8 mouse cellular contexts compared by ENCODE assay signal in the genomic region with DNA sequence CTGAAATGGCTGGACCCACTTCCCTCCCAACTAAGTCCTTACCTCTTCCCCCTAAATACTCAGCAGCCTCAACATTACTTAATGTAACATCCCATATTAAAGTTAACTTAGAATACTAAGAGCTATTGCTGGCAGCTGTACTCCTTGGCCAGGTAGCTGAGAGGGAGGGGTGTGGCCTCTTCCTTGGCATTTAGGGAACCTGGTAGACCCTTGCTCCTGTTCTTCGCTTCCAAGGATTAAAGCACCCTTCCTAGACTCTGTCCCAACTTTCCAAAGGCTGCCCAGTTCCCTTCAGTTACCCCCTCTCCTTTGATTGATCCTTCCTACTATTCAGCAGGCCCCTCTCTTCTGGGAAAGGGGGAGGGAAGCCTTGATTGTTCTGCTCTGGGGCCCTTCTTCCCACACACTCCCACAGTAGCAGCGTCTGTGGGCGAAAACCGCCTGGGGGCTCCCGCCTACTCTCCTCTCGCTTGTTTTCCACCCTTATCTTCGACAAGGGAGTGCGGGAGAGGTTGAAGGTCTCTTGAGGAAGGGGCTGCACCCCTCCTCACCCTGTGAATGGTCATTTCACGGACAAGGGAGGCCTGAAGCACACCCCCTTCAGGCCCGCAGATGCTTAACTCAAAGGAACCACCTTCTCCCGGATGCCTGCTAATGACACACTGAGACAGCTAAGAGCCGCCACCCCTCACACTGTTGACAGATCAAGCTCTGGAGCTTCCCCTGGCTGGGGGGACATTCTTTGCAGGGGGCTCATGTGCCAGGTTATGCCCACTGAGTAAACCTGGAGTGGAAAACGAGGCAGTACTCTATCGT. TPM values are rescaled to one million over a fixed set of nuclear protein-coding genes. Genes with fewer than 3 reads are reported as not detected.
DNase-seq lines count a peak whose midpoint lies in the region; ATAC-seq and TF ChIP-seq lines count a peak whose summit lies in the region.

No protein-coding gene starts in this region.

- in situ Hi-C loops in ES-E14 (cut with MboI; ENCODE audit: low sequenced_read_pairs in 2 of 2, unreplicated experiment in 2 of 2) = no loop called here

- peak overlapping the region; percentile 78 for H3K4me3 ChIP-seq in heart, embryonic 10.5 days
- peak overlapping the region; percentile 53 to 79 for H3K4me3 ChIP-seq in ES-E14 (ENCODE audit: insufficient read depth in 1 of 2, low read depth in 1 of 2, low read length in 2 of 2, poor library complexity in 1 of 2, severe bottlenecking in 1 of 2)
- H3K4me3 ChIP-seq in embryonic facial prominence, embryonic 13.5 days = peak overlapping the region; percentile 87
- H3K4me3 ChIP-seq in intestine, embryonic 14.5 days (ENCODE audit: low read depth, low read length) = peak overlapping the region; percentile 66
- peak overlapping the region; percentile 75 for H3K4me3 ChIP-seq in midbrain, embryonic 10.5 days

- H3K27me3 ChIP-seq in heart, embryonic 10.5 days (ENCODE audit: insufficient read depth, poor library complexity, severe bottlenecking) = peaks cover 39% of the 10 kb centered on the region
- no peaks in the 10 kb centered on the region for H3K27me3 ChIP-seq in embryonic facial prominence, embryonic 13.5 days
- peaks cover 4% of the 10 kb centered on the region; the same call in 1 of the 2 replicates for H3K27me3 ChIP-seq in intestine, embryonic 14.5 days (replicated peaks; ENCODE audit: control insufficient read depth, insufficient read depth, low read length)
- peaks cover 93% of the 10 kb centered on the region for H3K27me3 ChIP-seq in midbrain, embryonic 10.5 days (ENCODE audit: low read depth, poor library complexity, severe bottlenecking)

- peaks cover 30% of the 10 kb centered on the region for H3K36me3 ChIP-seq in heart, embryonic 10.5 days
- H3K36me3 ChIP-seq in ES-E14 (ENCODE audit: control insufficient read depth, insufficient read depth, low read length, poor library complexity, severe bottlenecking) = peaks cover 7% of the 10 kb centered on the region; the same call in 1 of the 2 replicates
- peaks cover 41% of the 10 kb centered on the region for H3K36me3 ChIP-seq in embryonic facial prominence, embryonic 13.5 days
- peaks cover 17% of the 10 kb centered on the region; the same call in 1 of the 2 replicates for H3K36me3 ChIP-seq in intestine, embryonic 14.5 days (ENCODE audit: control insufficient read depth, insufficient read depth, low read length)
- no peaks in the 10 kb centered on the region for H3K36me3 ChIP-seq in midbrain, embryonic 10.5 days

- ATAC-seq in embryonic facial prominence, embryonic 13.5 days (ENCODE audit: insufficient number of reproducible peaks, insufficient read depth, low FRiP score, low TSS enrichment, low read depth) = no peak
- ATAC-seq in intestine, embryonic 14.5 days (replicated peaks; ENCODE audit: low FRiP score, low TSS enrichment, low read depth) = no peak

- DNase-seq in heart, embryonic 10.5 days (ENCODE audit: low spot score) = no peak
- no peak for DNase-seq in heart, postnatal 4 days
- DNase-seq in ES-E14 (ENCODE audit: low read depth, low spot score) = no peak
- peak; percentile 73 for DNase-seq in intestine, embryonic 14.5 days (ENCODE audit: low spot score)
- DNase-seq in midbrain, embryonic 10.5 days (ENCODE audit: low spot score) = peak; percentile 44
- DNase-seq in urinary bladder, postnatal 25 days (ENCODE audit: low spot score) = no peak
- DNase-seq in adrenal gland, postnatal 25 days = no peak

- peaks cover 92% of the 10 kb centered on the region for H3K4me1 ChIP-seq in heart, embryonic 10.5 days
- H3K4me1 ChIP-seq in ES-E14 (ENCODE audit: control insufficient read depth in 2 of 2, insufficient read depth in 2 of 2, low read length in 2 of 2, poor library complexity in 1 of 2) = peaks cover 0 to 34% of the 10 kb centered on the region in 2 experiments; a peak in 2 of 4 replicates
- peaks cover 66% of the 10 kb centered on the region for H3K4me1 ChIP-seq in embryonic facial prominence, embryonic 13.5 days
- peaks cover 74% of the 10 kb centered on the region for H3K4me1 ChIP-seq in intestine, embryonic 14.5 days (replicated peaks; ENCODE audit: control insufficient read depth, insufficient read depth, low read length)
- H3K4me1 ChIP-seq in midbrain, embryonic 10.5 days = peaks cover 75% of the 10 kb centered on the region

- peak overlapping the region; percentile 90 for H3K4me2 ChIP-seq in embryonic facial prominence, embryonic 13.5 days
- peak overlapping the region; percentile 85 for H3K4me2 ChIP-seq in intestine, embryonic 14.5 days (ENCODE audit: low read length)

- peak overlapping the region; percentile 63; the same call in 1 of the 2 replicates for H3K9ac ChIP-seq in ES-E14 (ENCODE audit: insufficient read depth, low read depth, low read length, poor library complexity, severe bottlenecking)
- peak overlapping the region; percentile 94 for H3K9ac ChIP-seq in embryonic facial prominence, embryonic 13.5 days
- peak overlapping the region; percentile 54 for H3K9ac ChIP-seq in intestine, embryonic 14.5 days (ENCODE audit: low read length)

- H3K9me3 ChIP-seq in heart, embryonic 10.5 days = no peaks in the 10 kb centered on the region
- H3K9me3 ChIP-seq in ES-E14 (ENCODE audit: control insufficient read depth, insufficient read depth, low read depth, low read length) = no peaks in the 10 kb centered on the region
- H3K9me3 ChIP-seq in embryonic facial prominence, embryonic 13.5 days = no peaks in the 10 kb centered on the region
- H3K9me3 ChIP-seq in intestine, embryonic 14.5 days (ENCODE audit: control insufficient read depth, low read length) = no peaks in the 10 kb centered on the region
- no peaks in the 10 kb centered on the region for H3K9me3 ChIP-seq in midbrain, embryonic 10.5 days (replicated peaks)

- peak overlapping the region; percentile 96 for H3K27ac ChIP-seq in heart, embryonic 10.5 days
- H3K27ac ChIP-seq in ES-E14 (ENCODE audit: insufficient read depth, low read depth, low read length, poor library complexity, severe bottlenecking) = no peak overlapping the region
- H3K27ac ChIP-seq in embryonic facial prominence, embryonic 13.5 days = peak overlapping the region; percentile 100
- peak overlapping the region; percentile 93 for H3K27ac ChIP-seq in intestine, embryonic 14.5 days (ENCODE audit: low read depth)
- peak overlapping the region; percentile 82; the same call in 1 of the 2 replicates for H3K27ac ChIP-seq in midbrain, embryonic 10.5 days (replicated peaks)

- 4% methylated on average over 14 of the region's 14 CpGs for WGBS in heart, embryonic 10.5 days
- 3% methylated on average over 14 of the region's 14 CpGs for WGBS in embryonic facial prominence, embryonic 13.5 days
- WGBS in intestine, embryonic 14.5 days = 8% methylated on average over 14 of the region's 14 CpGs
- 3% methylated on average over 14 of the region's 14 CpGs for WGBS in midbrain, embryonic 10.5 days

TF ChIP-seq in ES-E14, 5 proteins besides CTCF, POLR2A, EP300 and RAD21 (continues in another document):
- no peak for TF ChIP-seq ZNF384 (IDR thresholded peaks at IDR 0.05; ENCODE audit: low read depth, low read length)
- no peak for TF ChIP-seq HCFC1 (IDR thresholded peaks at IDR 0.05; ENCODE audit: borderline replicate concordance, insufficient read depth, low read length)

RNA-seq across cellular contexts. Expression of a gene that starts 1.1 kb away (rescaled TPM):
- polyA plus RNA-seq in heart, embryonic 10.5 days (2016; fragmentation: Nextera tagmentation; extraction: Ambion mirVana) = 7.7 and 8.8 TPM in 2 replicates
- 1 to 10 TPM; 8.9 TPM for total RNA-seq in heart, postnatal 4 days (2021)
- 23.6 and 35.6 TPM in 2 replicates for total RNA-seq in ES-E14 (2012; rRNA removed)
- polyA plus RNA-seq in embryonic facial prominence, embryonic 13.5 days (2015; fragmentation: Nextera tagmentation; extraction: Ambion mirVana) = 9.1 and 10.6 TPM in 2 replicates
- polyA plus RNA-seq in intestine, embryonic 14.5 days (2014; fragmentation: Nextera tagmentation; extraction: Ambion mirVana) = 8.8 and 8.9 TPM in 2 replicates
- 9.0 TPM in 2 replicates for polyA plus RNA-seq in midbrain, embryonic 10.5 days (2016; fragmentation: Nextera tagmentation; extraction: Ambion mirVana)
- 9.6 and 13.7 TPM in 2 replicates for total RNA-seq in adrenal gland, postnatal 25 days (2021)

RNA-seq across cellular contexts. Expression of a gene that starts 2.8 kb away (rescaled TPM):
- 11.4 and 12.6 TPM in 2 replicates for polyA plus RNA-seq in heart, embryonic 10.5 days (2016; fragmentation: Nextera tagmentation; extraction: Ambion mirVana)
- total RNA-seq in heart, postnatal 4 days (2021) = 10 to 100 TPM; 13.5 to 14.9 TPM
- 10.6 and 13.8 TPM in 2 replicates for total RNA-seq in ES-E14 (2012; rRNA removed)
- polyA plus RNA-seq in embryonic facial prominence, embryonic 13.5 days (2015; fragmentation: Nextera tagmentation; extraction: Ambion mirVana) = 19.5 and 20.3 TPM in 2 replicates
- 7.4 and 7.5 TPM in 2 replicates for polyA plus RNA-seq in intestine, embryonic 14.5 days (2014; fragmentation: Nextera tagmentation; extraction: Ambion mirVana)
- polyA plus RNA-seq in midbrain, embryonic 10.5 days (2016; fragmentation: Nextera tagmentation; extraction: Ambion mirVana) = 3.9 and 4.4 TPM in 2 replicates
- total RNA-seq in adrenal gland, postnatal 25 days (2021) = 19.0 and 21.7 TPM in 2 replicates

RNA-seq across cellular contexts. Expression of a gene that starts 22.8 kb away (rescaled TPM):
- polyA plus RNA-seq in heart, embryonic 10.5 days (2016; fragmentation: Nextera tagmentation; extraction: Ambion mirVana) = 22.5 and 28.1 TPM in 2 replicates
- 10 to 100 TPM; 41.7 to 42.1 TPM for total RNA-seq in heart, postnatal 4 days (2021)
- total RNA-seq in ES-E14 (2012; rRNA removed) = 18.6 and 26.0 TPM in 2 replicates
- polyA plus RNA-seq in embryonic facial prominence, embryonic 13.5 days (2015; fragmentation: Nextera tagmentation; extraction: Ambion mirVana) = 21.1 and 22.0 TPM in 2 replicates
- 28.5 and 29.4 TPM in 2 replicates for polyA plus RNA-seq in intestine, embryonic 14.5 days (2014; fragmentation: Nextera tagmentation; extraction: Ambion mirVana)
- polyA plus RNA-seq in midbrain, embryonic 10.5 days (2016; fragmentation: Nextera tagmentation; extraction: Ambion mirVana) = 8.2 and 8.9 TPM in 2 replicates
- total RNA-seq in adrenal gland, postnatal 25 days (2021) = 117 and 121 TPM in 2 replicates

RNA-seq across cellular contexts. Expression of a gene that starts 39.4 kb away (rescaled TPM):
- 0.42 and 0.45 TPM in 2 replicates for polyA plus RNA-seq in heart, embryonic 10.5 days (2016; fragmentation: Nextera tagmentation; extraction: Ambion mirVana)
- total RNA-seq in heart, postnatal 4 days (2021) = under 1 TPM; 0.10 to 0.36 TPM
- 1.7 and 3.2 TPM in 2 replicates for total RNA-seq in ES-E14 (2012; rRNA removed)
- polyA plus RNA-seq in embryonic facial prominence, embryonic 13.5 days (2015; fragmentation: Nextera tagmentation; extraction: Ambion mirVana) = 0.66 and 2.5 TPM in 2 replicates
- 11.5 and 15.3 TPM in 2 replicates for polyA plus RNA-seq in intestine, embryonic 14.5 days (2014; fragmentation: Nextera tagmentation; extraction: Ambion mirVana)
- 0.41 and 0.69 TPM in 2 replicates for polyA plus RNA-seq in midbrain, embryonic 10.5 days (2016; fragmentation: Nextera tagmentation; extraction: Ambion mirVana)
- 0.33 and 1.1 TPM in 2 replicates for total RNA-seq in adrenal gland, postnatal 25 days (2021)

RNA-seq across cellular contexts. Expression of a gene that starts 44.6 kb away (rescaled TPM):
- 37.4 and 51.8 TPM in 2 replicates for polyA plus RNA-seq in heart, embryonic 10.5 days (2016; fragmentation: Nextera tagmentation; extraction: Ambion mirVana)
- 10 to 100 TPM; 68.8 to 73.0 TPM for total RNA-seq in heart, postnatal 4 days (2021)
- 69.6 and 91.4 TPM in 2 replicates for total RNA-seq in ES-E14 (2012; rRNA removed)
- polyA plus RNA-seq in embryonic facial prominence, embryonic 13.5 days (2015; fragmentation: Nextera tagmentation; extraction: Ambion mirVana) = 139 and 159 TPM in 2 replicates
- polyA plus RNA-seq in intestine, embryonic 14.5 days (2014; fragmentation: Nextera tagmentation; extraction: Ambion mirVana) = 92.1 and 96.6 TPM in 2 replicates
- polyA plus RNA-seq in midbrain, embryonic 10.5 days (2016; fragmentation: Nextera tagmentation; extraction: Ambion mirVana) = 54.9 and 69.8 TPM in 2 replicates
- total RNA-seq in adrenal gland, postnatal 25 days (2021) = 196 and 254 TPM in 2 replicates

Comparison
In these comparisons a context has a peak if more than half of its experiments do, and no peak if none do; other contexts are left out.
1. DNase-seq: peak in intestine, embryonic 14.5 days (single experiment) and midbrain, embryonic 10.5 days (single experiment); none in heart, embryonic 10.5 days (single experiment), heart, postnatal 4 days (single experiment), ES-E14 (single experiment), urinary bladder, postnatal 25 days (single experiment) and adrenal gland, postnatal 25 days (single experiment).
2. Peak in every context shown above with its lines, with median percentiles within 50 percentile points of each other: H3K4me3 ChIP-seq and H3K9ac ChIP-seq.